Mouse (Mus musculus) small intestine, adult 2 months (tissue): ENCODE results near the gene Dnah7a. TPM values are rescaled to one million over a fixed set of nuclear protein-coding genes. Genes with fewer than 3 reads are reported as not detected.
"Not testable (repeated sequence)": the region's sequence is repeated elsewhere in the genome, so short reads cannot be mapped to it uniquely, and the experiment has no call there.

Experiments
- H3K27ac ChIP-seq: fragments of 200-500 bp; 2 replicates; pipeline ENCODE4 v1.5.1; 2012; ENCODE audit warnings: low read depth, low read length, control low read depth, inconsistent platforms; ENCODE audit not compliant: insufficient read depth
- H3K27me3 ChIP-seq: fragments of 200-500 bp; 2 replicates; pipeline ENCODE4 v1.6.1; 2012; ENCODE audit warnings: mild to moderate bottlenecking, moderate library complexity, low read length, inconsistent platforms; ENCODE audit not compliant: control insufficient read depth, insufficient read depth
- H3K36me3 ChIP-seq: fragments of 200-500 bp; 2 replicates; pipeline ENCODE4 v1.6.1; 2012; ENCODE audit warnings: mild to moderate bottlenecking, low read length, control low read depth, inconsistent platforms; ENCODE audit not compliant: control insufficient read depth, insufficient read depth
- H3K4me1 ChIP-seq: fragments of 200-500 bp; 2 replicates; pipeline ENCODE4 v1.6.1; 2012; ENCODE audit warnings: low read length, inconsistent platforms, mixed read lengths; ENCODE audit not compliant: control insufficient read depth, insufficient read depth, insufficient read length
- H3K4me3 ChIP-seq: fragments of 200-500 bp; 2 replicates; pipeline ENCODE4 v1.5.1; 2012; ENCODE audit warnings: low read depth, mild to moderate bottlenecking, control low read depth, inconsistent platforms, low read length, moderate library complexity
- CTCF ChIP-seq: fragments of 200-500 bp; IDR thresholded peaks from 2 replicates; pipeline ENCODE4 v1.5.1; 2012; ENCODE audit warnings: low read depth, mild to moderate bottlenecking, control low read depth, inconsistent platforms, low read length, moderate library complexity, mixed read lengths; ENCODE audit not compliant: insufficient replicate concordance, insufficient read length; ENCODE audit errors: extremely low read depth
- POLR2A ChIP-seq: fragments of 200-500 bp; IDR thresholded peaks from 2 replicates; pipeline ENCODE4 v1.6.1; 2012; ENCODE audit warnings: low read depth, mild to moderate bottlenecking, control low read depth, inconsistent platforms, low read length, moderate library complexity
- WGBS: fragments of 180-500 bp; shearing (Covaris S2); methylation state at CpG from one replicate; pipeline ENCODE4 v1.1.7; 2018; 5-methylcytosine and 5-hydroxymethylcytosine counted together
- polyA plus RNA-seq: library from polyadenylated mRNA; depleted of rRNA; stranded (reverse); fragments of >200 nt; gene quantifications from 2 replicates; pipeline ENCODE4 v1.2.3, GENCODE M21; 2012

The Dnah7a gene
- polyA plus RNA-seq, 1 experiment = not detected

- WGBS = 71% methylated on average over 3 of the region's 3 CpGs
- H3K36me3 ChIP-seq = no peaks in the 10 kb centered on the region
- TF ChIP-seq CTCF (no peak), POLR2A (no peak)
- no peak overlapping the region for H3K27ac ChIP-seq
- H3K4me1 ChIP-seq = peaks cover 8% of the 10 kb centered on the region; the same call in 1 of the 2 replicates
- no peaks in the 10 kb centered on the region for H3K27me3 ChIP-seq
- H3K4me3 ChIP-seq = no peak overlapping the region
Measured at GRCm38 (mm10) chr1:53741742-53742458, 35.3 kb upstream of the Dnah7a start.

GRCm38 (mm10) chr1:53740777-53741336 is 34.3 kb upstream of the Dnah7a start:
- Histone ChIP-seq H3K36me3 (no peaks in the 10 kb centered on the region), H3K4me1 (peaks cover 8% of the 10 kb centered on the region; the same call in 1 of the 2 replicates), H3K4me3 (no peak overlapping the region), H3K27ac (no peak overlapping the region), H3K27me3 (no peaks in the 10 kb centered on the region)
- WGBS = 87% methylated on average over 4 of the region's 4 CpGs
- TF ChIP-seq CTCF (no peak), POLR2A (no peak)

- H3K36me3 ChIP-seq, H3K27ac ChIP-seq, H3K4me3 ChIP-seq, H3K4me1 ChIP-seq, H3K27me3 ChIP-seq: not testable (repeated sequence)
- WGBS = 41% methylated on average over 4 of the region's 4 CpGs
Measured at GRCm38 (mm10) chr1:53740077-53740776, 33.6 kb upstream of the Dnah7a start.

GRCm38 (mm10) chr1:53736583-53736982 is 30.0 kb upstream of the Dnah7a start:
- Histone ChIP-seq H3K4me1 (peaks cover 7% of the 10 kb centered on the region; the same call in 1 of the 2 replicates), H3K36me3 (no peaks in the 10 kb centered on the region), H3K27ac (peak overlapping the region; percentile 87), H3K4me3 (no peak overlapping the region), H3K27me3 (no peaks in the 10 kb centered on the region)
- WGBS = 32% methylated on average over 3 of the region's 3 CpGs
- TF ChIP-seq CTCF = no peak
- no peak for TF ChIP-seq POLR2A

- Histone ChIP-seq H3K4me3 (no peak overlapping the region), H3K36me3 (no peaks in the 10 kb centered on the region), H3K27ac (no peak overlapping the region), H3K4me1 (no peaks in the 10 kb centered on the region), H3K27me3 (no peaks in the 10 kb centered on the region)
- TF ChIP-seq CTCF (no peak), POLR2A (no peak)
- 37% methylated on average over 5 of the region's 5 CpGs for WGBS
Measured at GRCm38 (mm10) chr1:53728489-53729225, 22.1 kb upstream of the Dnah7a start.

GRCm38 (mm10) chr1:53726883-53727282 is 20.3 kb upstream of the Dnah7a start:
- Histone ChIP-seq H3K27me3 (no peaks in the 10 kb centered on the region), H3K27ac (no peak overlapping the region), H3K4me1 (no peaks in the 10 kb centered on the region), H3K36me3 (no peaks in the 10 kb centered on the region), H3K4me3 (no peak overlapping the region)
- 93% methylated on average over 2 of the region's 2 CpGs for WGBS
- TF ChIP-seq CTCF = no peak
- no peak for TF ChIP-seq POLR2A

GRCm38 (mm10) chr1:53721353-53721752 is 14.8 kb upstream of the Dnah7a start:
- Histone ChIP-seq H3K27me3 (no peaks in the 10 kb centered on the region), H3K27ac (no peak overlapping the region; the same call in 1 of the 2 replicates)

More at GRCm38 (mm10) chr1:53721353-53721752, 14.8 kb upstream of the Dnah7a start:
- TF ChIP-seq CTCF (no peak), POLR2A (no peak)
- Histone ChIP-seq H3K4me1 (peaks cover 7% of the 10 kb centered on the region; the same call in 1 of the 2 replicates), H3K36me3 (no peaks in the 10 kb centered on the region), H3K4me3 (no peak overlapping the region)
